Mouse (Mus musculus) brown adipose tissue, adult 24 weeks (tissue): Measurements from ENCODE around the gene Igsf8. TPM values are rescaled to one million over a fixed set of nuclear protein-coding genes. Genes with fewer than 3 reads are reported as not detected.

Experiments used
- H3K27ac ChIP-seq: fragments of 200-500 bp; replicated peaks from 2 replicates; pipeline ENCODE4 v1.5.1; 2012; ENCODE audit warnings: low read depth, mild to moderate bottlenecking, low read length
- H3K4me1 ChIP-seq: fragments of 200-500 bp; 2 replicates; pipeline ENCODE4 v1.6.1; 2012; ENCODE audit warnings: low read length, mixed read lengths; ENCODE audit not compliant: control insufficient read depth, insufficient read depth, insufficient read length
- H3K4me3 ChIP-seq: fragments of 200-500 bp; 2 replicates; pipeline ENCODE4 v1.5.1; 2012; ENCODE audit warnings: low read depth, mild to moderate bottlenecking, low read length, moderate library complexity; ENCODE audit not compliant: insufficient read depth
- polyA plus RNA-seq: library from polyadenylated mRNA; stranded (reverse); fragments of >200 nt; gene quantifications from 2 replicates; pipeline ENCODE4 v1.2.4, GENCODE M21; 2012; ENCODE audit not compliant: missing spikeins, insufficient read depth, insufficient read length

Gene Igsf8
- polyA plus RNA-seq, 1 experiment: 10.5 TPM

DNA sequence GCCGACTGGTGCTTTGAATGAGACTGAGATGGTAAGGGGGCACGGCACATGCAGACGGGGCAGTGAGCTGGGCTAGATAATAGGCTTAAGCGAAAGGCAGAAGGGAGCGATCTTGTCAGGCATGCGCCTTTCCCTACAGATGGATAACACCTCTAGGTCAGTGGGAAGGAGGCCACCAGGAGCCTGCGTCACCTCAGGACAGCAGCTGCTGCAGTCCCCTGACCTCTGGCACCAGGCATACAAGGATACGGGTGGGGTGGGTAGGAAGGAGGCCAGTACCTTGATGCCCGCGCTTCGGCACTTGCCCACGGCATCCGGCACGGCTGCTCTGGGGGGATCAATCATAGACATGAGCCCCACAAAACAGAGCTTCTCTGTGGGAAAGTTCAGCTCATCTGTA is 22.8 kb downstream of the Igsf8 start:
- Histone ChIP-seq H3K4me3 (no peak overlapping the region), H3K4me1 (peaks cover 3% of the 10 kb centered on the region), H3K27ac (0 out of 2 replicates have a peak overlapping the region, but pooled peaks have one; percentile 10)

DNA sequence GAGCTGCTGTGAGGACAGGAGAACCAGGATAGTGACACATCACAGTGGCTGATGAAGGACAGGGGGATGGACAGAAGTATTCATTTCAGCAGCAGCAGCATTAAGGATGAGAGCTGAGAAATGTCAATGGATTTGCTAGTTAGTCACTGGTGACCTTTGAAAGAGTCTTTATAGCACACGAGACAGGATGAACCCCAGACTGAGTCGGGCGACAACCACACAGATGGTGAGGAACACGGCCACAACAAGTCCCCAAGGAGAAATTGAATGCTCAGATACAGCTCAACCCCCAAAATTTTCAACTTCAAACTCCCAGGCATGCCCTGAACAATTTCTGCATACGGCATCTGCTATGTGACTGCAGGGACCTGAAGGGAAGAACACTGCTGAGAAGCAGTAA is 25.3 kb downstream of the Igsf8 start:
- Histone ChIP-seq H3K4me1 (peaks cover under 1% of the 10 kb centered on the region), H3K27ac (no peak overlapping the region), H3K4me3 (no peak overlapping the region)

DNA sequence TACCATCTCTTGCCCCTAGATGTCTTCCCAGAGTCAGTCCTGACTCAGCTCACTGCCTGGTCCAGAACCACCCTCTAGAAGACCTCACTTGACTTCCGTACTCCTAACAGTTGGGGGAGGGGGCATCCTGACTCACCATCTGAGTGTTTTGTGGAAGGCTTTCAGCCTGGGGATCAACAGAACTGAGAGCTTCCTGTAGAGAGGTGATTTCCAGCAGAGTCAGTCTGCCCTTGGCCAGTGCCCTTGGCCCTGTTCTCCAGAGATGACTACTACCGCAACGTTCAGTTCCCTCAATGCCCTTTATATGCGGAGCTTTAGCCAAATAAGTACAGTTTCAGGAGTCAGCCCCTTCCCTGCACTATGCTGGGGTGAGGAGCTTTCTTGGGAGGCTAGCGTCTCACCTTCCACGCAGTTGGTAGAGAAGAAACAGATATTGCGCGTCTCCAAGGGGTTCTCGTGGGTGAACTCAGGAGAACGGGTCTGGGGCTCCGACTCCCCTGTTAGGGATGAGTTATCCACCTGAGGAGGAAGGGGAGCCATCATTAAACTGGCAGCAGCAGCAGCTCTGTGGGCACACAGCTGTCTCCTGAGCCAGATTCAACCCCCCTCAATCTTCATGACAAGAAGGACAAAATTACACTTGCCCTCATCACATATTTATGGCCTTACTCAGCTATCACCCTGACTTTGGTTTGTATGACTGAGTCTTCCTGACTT is 27.6 kb downstream of the Igsf8 start:
- no peak overlapping the region for H3K4me3 ChIP-seq
- peak overlapping the region; percentile 46; the same call in 1 of the 2 replicates for H3K27ac ChIP-seq
- no peaks in the 10 kb centered on the region; the same call in 1 of the 2 replicates for H3K4me1 ChIP-seq

DNA sequence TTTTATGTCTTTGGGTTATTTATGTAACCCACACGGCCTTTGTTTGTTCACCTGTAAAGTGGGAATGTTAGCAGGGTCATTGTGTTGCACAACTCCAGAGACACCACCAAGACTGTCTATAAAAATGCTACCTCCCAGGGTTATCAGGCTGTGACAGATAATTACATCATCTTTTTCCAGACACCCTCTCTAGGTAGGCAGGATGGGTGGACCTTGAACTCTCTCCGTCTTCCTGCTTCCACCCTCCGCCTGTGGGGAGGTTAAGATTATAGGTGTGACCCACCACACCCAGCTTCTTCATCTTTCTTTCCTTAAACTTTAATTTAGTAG is 28.1 kb downstream of the Igsf8 start:
- no peak overlapping the region for H3K27ac ChIP-seq
- H3K4me1 ChIP-seq: no peaks in the 10 kb centered on the region; the same call in 1 of the 2 replicates
- no peak overlapping the region for H3K4me3 ChIP-seq

DNA sequence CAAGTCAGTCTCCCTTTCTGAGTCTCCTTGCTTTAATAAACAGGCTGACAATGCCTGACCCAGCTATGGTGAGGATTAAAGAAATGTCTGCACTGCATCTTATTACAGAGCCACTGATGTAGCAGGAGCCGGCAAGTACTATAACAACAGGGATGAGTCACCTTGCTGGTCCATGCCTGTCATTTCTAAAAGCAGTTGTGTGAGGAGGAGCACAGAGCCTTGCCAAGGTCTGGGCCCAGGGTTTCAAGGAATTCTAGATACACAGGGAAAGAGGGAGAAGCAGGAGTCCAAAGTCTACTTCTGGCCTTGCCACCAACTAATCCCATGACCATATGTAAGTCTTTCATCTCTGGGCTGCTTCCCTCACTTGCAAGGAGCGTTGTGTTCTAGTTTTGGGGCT is 31.4 kb downstream of the Igsf8 start:
- no peaks in the 10 kb centered on the region; the same call in 1 of the 2 replicates for H3K4me1 ChIP-seq
- H3K27ac ChIP-seq: 0 out of 2 replicates have a peak overlapping the region, but pooled peaks have one; percentile 1
- H3K4me3 ChIP-seq: no peak overlapping the region

DNA sequence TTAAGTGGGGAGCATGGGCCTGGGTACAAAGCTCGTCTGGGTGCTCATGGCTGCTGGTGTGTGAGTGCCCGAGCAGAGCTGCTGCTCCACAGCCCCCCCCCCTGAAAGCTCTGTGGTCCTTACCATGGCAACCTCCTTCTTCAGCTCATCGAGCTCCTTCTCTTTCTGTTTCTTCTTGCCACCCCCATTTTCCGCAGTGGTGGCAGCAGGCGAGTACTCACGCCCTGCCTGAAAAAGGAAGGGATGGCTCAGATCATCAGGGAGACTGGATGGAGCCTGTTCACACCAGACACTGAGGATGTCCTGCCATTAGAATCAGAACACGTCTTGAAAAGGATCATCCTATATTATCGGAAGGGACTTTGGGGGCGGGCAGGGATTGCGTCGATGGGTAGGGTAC is 32.0 kb downstream of the Igsf8 start:
- no peak overlapping the region for H3K4me3 ChIP-seq
- H3K4me1 ChIP-seq: no peaks in the 10 kb centered on the region; the same call in 1 of the 2 replicates
- no peak overlapping the region for H3K27ac ChIP-seq

DNA sequence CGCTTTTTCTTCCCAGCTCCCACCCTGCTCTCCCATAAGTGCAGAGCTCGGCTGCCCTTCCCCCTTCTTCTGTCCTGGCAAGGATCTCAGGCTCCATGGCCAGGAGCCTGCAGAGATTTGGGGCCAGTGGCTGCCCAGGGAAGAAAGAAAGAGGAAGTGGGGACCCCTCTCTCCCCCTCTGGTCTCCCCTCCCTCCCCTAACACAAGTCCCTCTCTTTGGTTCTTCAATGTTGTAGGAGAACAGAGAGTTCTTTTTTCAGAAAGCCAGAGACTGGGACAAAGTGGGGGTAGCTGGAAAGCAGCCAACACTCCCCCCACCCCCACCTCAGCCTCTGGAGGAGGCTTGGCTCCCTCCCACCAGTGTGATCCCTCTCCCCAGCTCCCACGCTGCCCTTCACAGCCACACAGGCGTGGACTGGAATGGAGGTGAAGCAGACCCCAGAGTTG is 34.3 kb downstream of the Igsf8 start:
- peaks cover 8% of the 10 kb centered on the region for H3K4me1 ChIP-seq
- H3K4me3 ChIP-seq: peak overlapping the region; percentile 71
- peak overlapping the region; percentile 88 for H3K27ac ChIP-seq

DNA sequence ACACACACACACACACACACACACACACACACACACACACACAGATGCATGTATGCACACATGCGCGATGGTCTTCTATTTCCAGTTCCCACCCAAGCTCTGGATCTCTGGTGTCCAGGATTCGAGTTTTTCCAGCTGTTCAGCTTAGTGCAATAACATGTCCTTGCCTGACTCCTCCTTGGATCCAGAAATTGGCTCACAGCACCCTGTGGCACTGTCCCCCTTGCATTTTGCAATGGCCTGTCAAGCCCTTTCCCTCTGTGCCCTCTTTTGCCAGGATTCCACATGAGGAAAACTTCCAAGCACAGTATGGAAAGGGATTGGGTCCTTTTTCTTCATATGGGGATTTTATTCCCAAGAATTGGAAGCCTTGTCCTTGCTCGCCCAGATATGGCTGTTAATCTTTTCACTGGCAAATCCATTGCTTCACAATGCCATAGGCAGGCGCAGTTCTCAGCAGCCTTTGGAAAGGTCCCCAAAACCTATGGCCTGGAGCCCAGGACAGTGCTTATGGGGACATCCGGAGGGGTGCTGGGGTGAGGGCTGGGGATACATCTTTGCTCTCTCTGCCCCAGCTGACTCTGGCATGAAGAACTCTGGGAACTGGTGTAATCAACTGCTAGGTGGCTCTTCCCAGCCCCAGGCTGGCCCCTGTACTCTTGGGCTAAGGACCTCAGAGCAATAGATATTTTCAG is 35.5 kb downstream of the Igsf8 start:
- Histone ChIP-seq H3K4me1 (peaks cover 11% of the 10 kb centered on the region), H3K27ac (peak overlapping the region; percentile 88), H3K4me3 (peak overlapping the region; percentile 71)

DNA sequence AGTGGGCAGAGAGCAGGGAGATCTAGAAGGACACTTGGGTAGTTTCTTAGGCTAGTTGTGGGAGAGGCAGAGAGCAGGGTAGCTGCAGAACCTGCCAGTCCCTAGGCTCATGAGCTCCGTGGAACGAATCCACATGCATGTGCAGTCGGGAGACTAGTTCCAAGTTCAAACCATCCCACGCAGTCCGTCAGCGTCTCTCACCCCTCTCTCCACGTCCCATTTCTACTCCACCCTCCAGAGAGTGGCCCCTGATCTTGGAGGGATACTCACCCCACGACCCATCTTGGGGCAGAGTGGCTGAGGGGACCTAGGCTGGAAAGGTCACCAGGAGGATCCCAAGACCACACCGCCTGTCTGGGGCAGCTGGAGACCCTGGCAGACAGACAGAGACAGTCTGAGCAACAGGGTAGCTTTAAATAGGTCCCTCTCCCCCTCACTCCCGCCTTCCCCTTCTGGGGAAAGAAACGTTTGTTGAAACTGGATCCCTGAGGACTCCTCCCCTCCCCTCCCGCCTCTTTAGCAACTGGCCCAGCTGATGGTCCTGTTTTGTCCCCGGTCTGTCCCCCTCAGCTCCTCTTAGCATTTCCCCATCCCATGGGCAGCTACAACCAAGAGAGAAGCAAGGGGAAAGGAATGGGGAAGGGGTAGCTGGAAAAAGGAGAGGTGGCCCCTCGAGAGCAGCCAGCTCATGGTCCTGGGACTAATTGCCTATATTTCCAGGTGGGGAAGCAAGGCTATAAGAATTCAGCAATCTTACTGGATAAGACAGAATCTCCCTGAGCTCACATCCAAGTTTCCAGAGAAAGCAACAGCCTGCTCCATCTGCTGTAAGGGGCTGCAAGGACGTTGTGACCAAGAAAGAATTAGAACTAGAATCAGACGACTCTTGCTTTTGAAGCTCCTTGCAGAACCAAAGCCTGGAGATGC is 36.4 kb downstream of the Igsf8 start, which contains the start of gene Atp1a2:
Atp1a2 (minus strand) TSS at position 454 of the 927 bp plus-strand sequence.
- peak within 1 kb of the TSS; percentile 71 for H3K4me3 ChIP-seq
- H3K4me1 ChIP-seq: peaks cover 11% of the 10 kb centered on the region
- peak within 1 kb of the TSS; percentile 88 for H3K27ac ChIP-seq

DNA sequence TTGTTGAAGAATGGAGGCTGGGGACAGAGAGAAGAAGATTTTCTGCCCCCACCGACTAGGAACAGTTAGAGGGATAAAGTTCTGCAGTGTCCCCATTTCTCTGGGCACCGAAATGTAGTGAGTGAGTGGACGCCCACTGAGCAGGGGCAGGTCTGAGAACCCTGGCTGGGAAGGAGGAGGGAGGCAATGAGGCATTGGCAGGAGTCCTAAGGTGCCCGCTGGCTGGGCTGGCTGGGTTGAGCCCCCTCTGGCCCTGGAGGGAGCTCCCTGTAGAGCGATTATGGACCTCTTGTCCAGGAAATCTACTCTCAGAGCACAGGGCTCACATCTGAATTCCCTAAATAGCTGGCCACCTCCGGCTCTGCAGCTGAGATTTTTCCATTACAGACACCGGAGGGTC is 38.1 kb downstream of the Igsf8 start:
- peak overlapping the region; percentile 93 for H3K27ac ChIP-seq
- peaks cover 13% of the 10 kb centered on the region for H3K4me1 ChIP-seq
- H3K4me3 ChIP-seq: no peak overlapping the region

DNA sequence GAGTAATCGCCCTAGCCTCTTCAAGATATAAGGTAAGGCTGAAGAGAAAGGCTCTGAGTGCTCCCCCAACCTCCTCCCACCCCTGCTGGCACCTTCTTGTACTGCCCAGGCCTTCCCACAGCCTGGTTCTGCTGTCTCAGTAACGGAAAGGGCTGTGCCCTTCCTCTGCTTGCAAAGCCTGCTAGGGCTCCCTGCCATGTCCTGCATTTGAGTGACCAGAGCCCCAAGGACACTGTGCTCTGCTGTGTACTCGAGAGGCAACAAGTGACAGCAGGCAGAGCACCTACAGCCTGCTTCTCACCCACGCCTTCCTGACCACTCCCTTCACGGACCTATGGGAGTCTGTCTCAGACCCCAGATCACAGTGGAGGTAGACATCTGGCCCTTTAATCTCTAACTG is 38.8 kb downstream of the Igsf8 start:
- peak overlapping the region; percentile 93 for H3K27ac ChIP-seq
- H3K4me3 ChIP-seq: peak overlapping the region; percentile 21; the same call in 1 of the 2 replicates
- H3K4me1 ChIP-seq: peaks cover 13% of the 10 kb centered on the region

DNA sequence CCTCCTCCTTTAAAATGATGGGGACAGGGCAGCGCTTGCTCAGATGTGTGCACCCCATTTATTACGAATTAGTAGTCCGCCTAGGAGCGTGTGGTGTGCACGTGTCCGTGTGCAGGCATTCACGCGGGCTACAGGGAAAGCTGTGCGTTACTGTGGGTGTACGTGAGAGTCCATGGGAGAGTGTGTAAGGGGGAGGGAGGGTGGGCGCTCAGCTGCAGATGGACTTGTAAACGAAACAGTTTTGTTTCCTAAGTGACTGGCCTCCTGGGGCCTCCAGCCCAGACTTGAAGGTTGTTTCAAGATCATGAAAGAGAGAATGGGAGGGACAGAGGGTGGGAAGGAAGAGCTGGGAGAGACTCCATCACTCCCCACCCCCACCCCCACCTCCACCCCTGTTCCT is 39.7 kb downstream of the Igsf8 start:
- H3K4me3 ChIP-seq: peak overlapping the region; percentile 21
- peak overlapping the region; percentile 93 for H3K27ac ChIP-seq
- peaks cover 13% of the 10 kb centered on the region for H3K4me1 ChIP-seq

DNA sequence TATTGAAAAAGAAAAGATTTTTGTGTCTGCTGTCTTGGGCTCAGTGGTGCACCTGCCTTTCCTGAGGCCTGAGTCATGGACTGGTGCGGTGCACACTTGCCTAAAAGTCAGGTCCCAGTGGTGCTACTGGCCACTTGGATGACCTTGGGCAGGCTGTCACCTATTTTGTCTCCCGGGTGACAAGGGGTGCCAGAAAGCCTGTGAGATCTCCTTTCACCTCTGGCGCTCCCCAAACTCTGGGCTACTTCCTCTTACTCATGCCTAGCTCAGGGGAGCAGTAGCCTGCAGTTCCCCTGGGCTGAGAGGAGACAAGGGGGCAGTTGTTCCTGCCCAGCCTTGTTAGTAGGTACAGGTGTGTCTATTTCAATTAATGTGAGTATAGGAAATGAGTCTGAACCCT is 40.9 kb downstream of the Igsf8 start:
- Histone ChIP-seq H3K27ac (peak overlapping the region; percentile 87), H3K4me1 (peaks cover 13% of the 10 kb centered on the region)

DNA sequence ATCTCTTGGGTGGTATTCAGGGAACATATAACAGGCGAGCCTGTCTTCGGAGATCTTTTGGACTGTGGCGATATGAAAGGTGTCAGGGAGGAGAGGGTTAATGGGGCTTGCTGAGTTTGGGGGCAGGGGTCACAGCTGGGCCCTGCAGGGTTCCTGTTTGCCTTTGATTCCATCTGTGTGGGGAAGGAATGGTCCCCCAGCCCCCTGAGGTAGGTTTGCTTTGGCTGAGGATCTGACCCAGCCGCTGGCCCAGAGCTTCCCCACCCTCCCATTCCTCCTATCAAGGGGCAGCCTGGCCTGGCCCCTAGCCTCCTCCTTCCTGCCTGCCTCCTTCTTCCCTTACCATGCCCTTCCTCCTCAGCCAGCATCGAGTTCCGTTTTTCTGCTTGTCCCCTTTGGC is 41.4 kb downstream of the Igsf8 start:
- Histone ChIP-seq H3K27ac (peak overlapping the region; percentile 87), H3K4me3 (no peak overlapping the region), H3K4me1 (peaks cover 13% of the 10 kb centered on the region)

More for the DNA sequence above, 40.9 kb downstream of the Igsf8 start:
- no peak overlapping the region for H3K4me3 ChIP-seq

DNA sequence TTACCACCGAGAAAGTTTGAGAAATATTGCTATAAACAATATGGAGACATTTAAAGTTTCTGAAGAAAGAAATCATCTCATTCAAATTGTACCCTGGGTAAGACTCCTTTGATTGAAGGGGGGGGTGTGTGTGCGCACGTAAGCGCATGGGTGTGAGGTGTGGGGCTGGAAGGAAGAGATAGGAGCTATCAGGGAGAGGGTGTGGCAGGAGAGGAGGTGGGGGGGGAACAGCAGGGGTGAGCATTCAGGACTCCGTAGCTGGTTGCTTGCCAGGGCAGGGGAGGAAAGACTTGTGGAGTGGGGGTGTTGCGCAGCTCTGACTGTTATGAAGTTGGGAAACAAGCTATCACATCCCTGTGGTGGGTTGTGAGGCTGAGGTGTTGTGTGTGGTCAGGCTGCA is 43.0 kb downstream of the Igsf8 start:
- no peak overlapping the region for H3K4me3 ChIP-seq
- no peak overlapping the region for H3K27ac ChIP-seq
- peaks cover 10% of the 10 kb centered on the region; the same call in 1 of the 2 replicates for H3K4me1 ChIP-seq
